Mouse (Mus musculus) kidney, embryonic 16.5 days (tissue): ENCODE data around the gene Fbxo34. TPM values are rescaled to one million over a fixed set of nuclear protein-coding genes. Genes with fewer than 3 reads are reported as not detected.
A peak's percentile ranks its signal among the peaks of the same experiment; 100 is the strongest.

Experiments used
- ATAC-seq: fragments of 200-750 bp; cut with Nextera tagmentation; 2 replicates; pipeline ENCODE4 v1.8.0; 2017; ENCODE audit warnings: moderate TSS enrichment; ENCODE audit not compliant: low FRiP score, low TSS enrichment
- H3K27ac ChIP-seq: fragments of 300-500 bp; sonication (generic); 2 replicates; pipeline ENCODE4 v1.5.1; 2014; ENCODE audit warnings: low read length
- H3K27me3 ChIP-seq: fragments of 300-500 bp; sonication (generic); 2 replicates; pipeline ENCODE4 v1.6.1; 2014; ENCODE audit warnings: low read length, control low read depth, mixed read lengths; ENCODE audit not compliant: insufficient read depth
- H3K36me3 ChIP-seq: fragments of 300-500 bp; sonication (generic); 2 replicates; pipeline ENCODE4 v1.6.1; 2014; ENCODE audit warnings: low read length, control low read depth, mixed read lengths; ENCODE audit not compliant: insufficient read depth
- H3K4me1 ChIP-seq: fragments of 300-500 bp; sonication (generic); 2 replicates; pipeline ENCODE4 v1.6.1; 2014; ENCODE audit warnings: low read length, control low read depth, mixed read lengths; ENCODE audit not compliant: insufficient read depth
- H3K4me2 ChIP-seq: fragments of 300-500 bp; sonication (generic); replicated peaks from 2 replicates; pipeline ENCODE4 v1.6.1; 2014; ENCODE audit warnings: low read depth, low read length
- H3K4me3 ChIP-seq: fragments of 300-500 bp; sonication (generic); 2 replicates; pipeline ENCODE4 v1.5.1; 2014; ENCODE audit warnings: mild to moderate bottlenecking, low read length
- H3K9ac ChIP-seq: fragments of 300-500 bp; sonication (generic); replicated peaks from 2 replicates; pipeline ENCODE4 v1.6.1; 2014; ENCODE audit warnings: low read length
- H3K9me3 ChIP-seq: fragments of 300-500 bp; sonication (generic); 2 replicates; pipeline ENCODE4 v1.6.1; 2016; ENCODE audit warnings: low read length, control low read depth
- WGBS: fragments of 180-500 bp; shearing (Covaris S2); extraction: QIAGEN DNeasy Blood & Tissue Kit; methylation state at CpG from one replicate; pipeline ENCODE4 v1.1.7; 2014; 5-methylcytosine and 5-hydroxymethylcytosine counted together
- polyA plus RNA-seq: library from polyadenylated mRNA; unstranded; fragments of >200 nt; fragmentation: Nextera tagmentation; extraction: Ambion mirVana; gene quantifications from 2 replicates; pipeline ENCODE4 v1.2.1, GENCODE M21; 2015

The Fbxo34 gene
- polyA plus RNA-seq, 1 experiment from 2014 or later = 24.1 TPM

DNA sequence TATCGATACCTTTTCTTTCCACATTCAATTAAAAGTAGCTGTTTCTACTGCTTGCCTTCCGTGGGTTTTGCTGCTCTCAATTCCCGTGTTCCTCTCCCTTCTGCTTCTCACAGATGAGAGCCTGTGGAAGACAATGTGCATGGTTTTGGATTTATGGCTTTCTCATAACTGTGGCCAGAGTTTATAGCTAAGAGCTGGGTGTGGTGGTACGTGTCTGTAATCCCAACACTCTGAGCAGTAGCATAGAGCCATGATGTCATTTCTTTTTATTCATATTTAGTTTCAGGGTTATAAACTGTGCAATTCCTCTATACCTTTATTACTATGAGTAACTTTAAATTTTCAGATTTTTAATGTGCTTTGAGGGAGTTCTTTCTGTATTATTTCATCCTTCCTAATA lies 60.0 kb downstream of the Fbxo34 start:
- Histone ChIP-seq H3K9me3 (no peaks in the 10 kb centered on the region), H3K9ac (no peak overlapping the region), H3K4me2 (no peak overlapping the region), H3K27me3 (no peaks in the 10 kb centered on the region), H3K4me1 (peaks cover 12% of the 10 kb centered on the region; the same call in 1 of the 2 replicates), H3K27ac (no peak overlapping the region), H3K36me3 (0 out of 2 replicates have a peak, but pooled peaks cover 4% of the 10 kb centered on the region), H3K4me3 (no peak overlapping the region)
- ATAC-seq = no peak
- WGBS = 79% methylated on average over 4 of the region's 4 CpGs

DNA sequence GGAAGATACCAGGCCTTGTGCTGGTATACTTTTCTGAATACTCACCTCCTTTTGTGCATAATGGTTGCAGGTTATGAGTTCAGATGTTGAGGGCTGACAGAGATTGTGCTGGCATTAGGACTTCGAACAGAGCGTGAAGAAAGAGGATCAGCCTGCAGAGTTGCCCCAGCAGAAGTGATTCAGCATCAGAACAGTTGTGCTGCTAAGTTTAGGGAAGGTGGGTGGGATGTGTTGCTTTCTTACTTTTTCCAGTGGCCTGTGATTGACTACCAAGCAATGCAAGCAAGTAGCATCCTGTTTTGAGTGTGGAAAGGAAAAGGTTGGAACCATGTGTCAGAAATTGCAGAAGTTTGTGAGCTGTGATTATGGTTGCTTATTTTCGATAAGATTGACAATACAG lies 63.4 kb downstream of the Fbxo34 start:
- H3K27ac ChIP-seq = no peak overlapping the region
- no peaks in the 10 kb centered on the region for H3K9me3 ChIP-seq
- no peaks in the 10 kb centered on the region for H3K36me3 ChIP-seq
- 76% methylated on average over 3 of the region's 3 CpGs for WGBS
- no peak for ATAC-seq
- no peak overlapping the region for H3K4me2 ChIP-seq
- no peaks in the 10 kb centered on the region for H3K27me3 ChIP-seq
- no peak overlapping the region for H3K9ac ChIP-seq
- peaks cover 16% of the 10 kb centered on the region; the same call in 1 of the 2 replicates for H3K4me1 ChIP-seq
- no peak overlapping the region for H3K4me3 ChIP-seq

DNA sequence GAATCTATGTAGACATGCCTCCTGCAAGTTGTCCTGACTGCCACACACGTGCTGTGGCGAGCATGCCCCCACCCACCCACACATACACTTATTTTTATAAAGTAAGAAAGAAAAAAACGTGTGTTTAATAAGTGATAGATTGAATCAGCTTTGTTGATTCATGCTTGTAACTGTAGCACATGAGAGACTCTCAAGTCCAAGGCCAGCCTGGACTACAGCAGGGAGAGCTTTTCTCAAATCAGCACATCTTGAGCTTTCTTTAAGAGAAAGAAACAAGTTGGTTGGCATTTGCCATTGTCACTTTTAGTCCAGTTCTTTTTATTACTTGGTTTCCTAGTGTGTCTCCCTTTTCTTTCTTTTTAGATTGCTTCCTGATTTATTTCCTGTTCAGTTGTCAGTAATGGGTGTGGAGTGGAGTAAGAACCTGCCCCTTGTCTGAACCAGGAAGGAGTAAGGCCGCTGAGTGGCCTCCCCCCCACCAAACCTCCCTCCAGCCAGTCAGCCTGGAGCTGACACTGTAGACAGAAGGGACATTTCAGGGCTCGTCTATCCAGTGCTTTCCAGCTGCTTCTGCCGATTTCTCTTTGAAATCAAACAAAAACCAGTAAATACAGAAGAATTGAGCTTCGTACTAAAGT lies 64.7 kb downstream of the Fbxo34 start:
- H3K4me3 ChIP-seq = no peak overlapping the region
- WGBS = 28% methylated on average over 7 of the region's 7 CpGs
- ATAC-seq = peak; percentile 87; the same call in 1 of the 2 replicates

DNA sequence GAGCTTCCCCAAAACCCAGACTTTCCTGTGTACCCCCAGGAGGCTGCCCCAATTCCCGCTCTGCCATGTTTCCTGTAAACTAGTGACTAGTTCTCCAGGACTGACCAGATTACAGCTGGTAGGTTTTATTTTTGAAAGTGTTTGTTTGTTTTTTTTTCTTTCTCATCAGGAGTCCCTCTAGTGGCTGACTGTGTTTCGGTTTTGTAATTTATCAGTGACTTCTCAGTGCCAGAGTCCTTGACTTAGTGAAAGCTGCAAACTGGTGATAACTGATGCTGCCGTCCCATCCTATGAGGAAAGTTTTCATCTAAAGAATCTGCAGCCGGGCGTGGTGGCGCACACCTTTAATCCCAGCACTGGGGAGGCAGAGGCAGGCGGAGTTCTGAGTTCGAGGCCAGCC lies 65.4 kb downstream of the Fbxo34 start:
- H3K9me3 ChIP-seq = no peaks in the 10 kb centered on the region
- no peaks in the 10 kb centered on the region for H3K27me3 ChIP-seq
- WGBS = 83% methylated on average over 8 of the region's 8 CpGs
- 0 out of 2 replicates have a peak overlapping the region, but pooled peaks have one; percentile 26 for H3K9ac ChIP-seq
- H3K36me3 ChIP-seq = no peaks in the 10 kb centered on the region
- no peak for ATAC-seq
- H3K27ac ChIP-seq = peak overlapping the region; percentile 76
- H3K4me1 ChIP-seq = peaks cover 16% of the 10 kb centered on the region; the same call in 1 of the 2 replicates
- peak overlapping the region; percentile 34 for H3K4me2 ChIP-seq
- H3K4me3 ChIP-seq = no peak overlapping the region

More for the DNA sequence above, 64.7 kb downstream of the Fbxo34 start:
- Histone ChIP-seq H3K4me2 (peak overlapping the region; percentile 34), H3K27me3 (no peaks in the 10 kb centered on the region), H3K36me3 (no peaks in the 10 kb centered on the region), H3K4me1 (peaks cover 16% of the 10 kb centered on the region; the same call in 1 of the 2 replicates), H3K27ac (peak overlapping the region; percentile 76), H3K9ac (0 out of 2 replicates have a peak overlapping the region, but pooled peaks have one; percentile 26), H3K9me3 (no peaks in the 10 kb centered on the region)

DNA sequence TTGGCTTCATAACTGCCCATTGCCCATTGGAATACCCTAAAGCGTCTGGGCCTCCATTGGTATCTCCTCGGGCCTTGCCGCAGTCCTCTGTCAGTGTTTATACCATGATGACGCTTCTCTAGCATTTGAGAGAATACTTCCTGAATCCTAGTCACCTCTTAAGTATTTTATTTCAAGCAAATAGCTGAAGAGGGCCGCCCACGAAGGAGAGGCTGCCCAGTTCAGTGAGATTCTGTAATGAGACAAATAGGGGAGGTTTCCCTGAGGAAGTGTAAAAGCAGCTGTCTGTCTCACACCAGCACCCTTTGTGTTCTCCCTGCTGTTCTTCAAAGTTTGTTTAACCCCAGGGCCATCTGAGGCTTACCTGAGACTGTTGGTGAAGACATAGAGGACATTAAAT lies 66.5 kb downstream of the Fbxo34 start:
- no peaks in the 10 kb centered on the region for H3K36me3 ChIP-seq
- no peaks in the 10 kb centered on the region for H3K9me3 ChIP-seq
- no peak overlapping the region for H3K9ac ChIP-seq
- H3K4me2 ChIP-seq = no peak overlapping the region
- ATAC-seq = no peak
- no peak overlapping the region for H3K4me3 ChIP-seq
- WGBS = 54% methylated on average over 6 of the region's 6 CpGs
- no peak overlapping the region for H3K27ac ChIP-seq
- H3K4me1 ChIP-seq = peaks cover 14% of the 10 kb centered on the region; the same call in 1 of the 2 replicates
- no peaks in the 10 kb centered on the region for H3K27me3 ChIP-seq

DNA sequence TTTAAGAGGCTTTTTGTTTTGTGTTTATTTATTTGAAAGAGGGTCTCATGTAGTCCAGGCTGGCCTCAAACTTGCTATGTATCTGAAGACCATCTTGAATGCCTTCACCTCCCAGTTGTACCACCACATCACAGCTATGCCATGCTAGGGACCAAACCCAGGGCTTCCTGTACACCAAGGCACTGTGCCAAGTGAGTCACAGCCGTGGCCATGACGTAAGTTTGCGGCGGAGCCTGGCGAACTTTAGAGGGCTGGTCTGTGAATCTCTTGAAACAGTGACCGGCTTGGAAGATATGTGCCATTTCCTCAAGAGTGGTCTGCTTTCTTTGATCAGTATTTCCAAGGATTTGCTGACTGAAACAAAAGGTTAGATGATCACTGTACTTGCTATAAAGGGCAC lies 68.4 kb downstream of the Fbxo34 start:
- H3K4me1 ChIP-seq = peaks cover 11% of the 10 kb centered on the region; the same call in 1 of the 2 replicates
- 86% methylated on average over 6 of the region's 6 CpGs for WGBS

DNA sequence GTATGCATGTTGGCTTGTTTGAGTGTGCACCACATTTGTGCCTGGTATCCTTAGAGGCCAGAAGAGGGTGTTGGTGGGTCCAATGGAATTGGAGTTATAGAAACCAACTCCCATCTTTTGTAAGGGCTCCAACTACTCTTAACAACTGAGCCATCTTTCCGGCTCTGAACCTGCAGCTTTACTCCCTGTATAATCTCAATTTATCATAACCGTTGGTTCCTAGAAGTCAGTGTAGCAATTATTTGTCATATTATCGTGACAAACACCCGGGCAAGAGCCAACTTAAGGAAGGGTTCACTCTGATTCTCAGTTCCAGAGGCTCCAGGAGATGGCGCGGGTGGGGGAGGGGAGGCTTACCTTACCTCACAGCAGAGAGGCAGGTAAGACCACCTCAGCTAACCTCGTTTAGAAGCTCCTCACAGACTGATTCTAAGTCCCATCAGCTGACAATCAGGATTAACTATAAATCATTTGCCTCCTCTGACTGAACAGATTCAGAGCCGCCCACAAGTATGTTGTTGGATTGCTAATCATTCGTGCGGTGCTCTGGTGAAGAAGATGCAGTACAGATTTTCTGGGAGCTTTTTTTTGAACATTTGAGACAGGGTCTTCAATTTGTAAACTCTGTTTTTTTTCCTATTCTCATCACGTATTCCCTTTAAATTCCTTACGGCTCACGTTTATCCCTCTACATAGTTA lies 70.7 kb downstream of the Fbxo34 start:
- 83% methylated on average over 13 of the region's 13 CpGs for WGBS
- H3K9me3 ChIP-seq = no peaks in the 10 kb centered on the region
- no peak overlapping the region for H3K4me2 ChIP-seq
- no peaks in the 10 kb centered on the region for H3K4me1 ChIP-seq
- no peak for ATAC-seq
- H3K36me3 ChIP-seq = no peaks in the 10 kb centered on the region
- H3K4me3 ChIP-seq = no peak overlapping the region
- no peak overlapping the region for H3K27ac ChIP-seq
- no peaks in the 10 kb centered on the region for H3K27me3 ChIP-seq
- H3K9ac ChIP-seq = no peak overlapping the region

More for the DNA sequence above, 68.4 kb downstream of the Fbxo34 start:
- H3K27ac ChIP-seq = no peak overlapping the region
- no peaks in the 10 kb centered on the region for H3K9me3 ChIP-seq
- H3K36me3 ChIP-seq = no peaks in the 10 kb centered on the region
- ATAC-seq = no peak
- H3K27me3 ChIP-seq = no peaks in the 10 kb centered on the region
- no peak overlapping the region for H3K9ac ChIP-seq
- H3K4me2 ChIP-seq = no peak overlapping the region
- no peak overlapping the region for H3K4me3 ChIP-seq

DNA sequence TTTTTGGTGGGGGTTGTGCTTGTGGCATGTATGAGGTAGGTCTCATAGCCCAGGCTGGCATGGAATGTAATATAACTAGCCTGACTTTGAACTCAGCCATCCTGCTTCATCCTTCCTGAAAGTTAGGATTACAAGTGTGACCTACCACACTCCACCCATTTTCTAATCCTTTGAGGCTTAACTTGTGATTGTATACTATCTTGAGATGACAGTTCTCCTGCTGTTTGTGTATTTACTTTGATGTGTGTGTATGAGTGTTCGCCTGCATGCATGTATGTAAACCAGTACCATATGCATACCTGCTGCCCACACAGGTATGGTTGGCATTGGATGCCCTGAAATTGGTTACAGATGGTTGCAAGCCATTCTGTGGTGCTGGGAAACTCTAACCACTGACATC lies 71.4 kb downstream of the Fbxo34 start:
- no peak overlapping the region for H3K4me3 ChIP-seq
- H3K9ac ChIP-seq = no peak overlapping the region

DNA sequence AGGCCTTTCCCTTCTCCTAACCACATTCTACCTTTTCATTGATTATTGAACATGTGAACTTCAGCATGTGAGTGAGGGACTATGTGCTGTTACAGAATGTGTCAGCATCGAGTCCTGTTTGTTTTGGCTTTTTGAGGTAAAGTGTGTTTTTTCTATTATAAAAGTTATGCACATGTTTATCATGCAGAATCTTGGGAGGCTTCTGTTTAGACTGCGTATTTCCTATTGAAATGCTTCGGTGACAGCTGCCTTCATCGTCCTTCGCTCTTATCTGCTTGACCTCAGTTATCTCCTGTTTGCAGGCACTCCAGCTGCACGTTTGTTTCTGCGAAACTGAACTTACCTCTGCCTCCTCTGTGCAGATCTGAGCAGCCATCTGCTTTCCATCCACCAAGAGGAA lies 72.1 kb downstream of the Fbxo34 start:
- Histone ChIP-seq H3K9ac (no peak overlapping the region), H3K27me3 (no peaks in the 10 kb centered on the region), H3K4me1 (no peaks in the 10 kb centered on the region), H3K4me2 (no peak overlapping the region), H3K4me3 (no peak overlapping the region), H3K9me3 (no peaks in the 10 kb centered on the region), H3K27ac (no peak overlapping the region), H3K36me3 (no peaks in the 10 kb centered on the region)
- WGBS = 85% methylated on average over 7 of the region's 7 CpGs
- no peak for ATAC-seq

More for the DNA sequence above, 71.4 kb downstream of the Fbxo34 start:
- H3K27ac ChIP-seq = no peak overlapping the region
- WGBS = 91% methylated on average over 1 of the region's 1 CpGs
- no peak for ATAC-seq
- H3K36me3 ChIP-seq = no peaks in the 10 kb centered on the region
- H3K4me2 ChIP-seq = no peak overlapping the region
- no peaks in the 10 kb centered on the region for H3K27me3 ChIP-seq
- H3K9me3 ChIP-seq = no peaks in the 10 kb centered on the region
- no peaks in the 10 kb centered on the region for H3K4me1 ChIP-seq

DNA sequence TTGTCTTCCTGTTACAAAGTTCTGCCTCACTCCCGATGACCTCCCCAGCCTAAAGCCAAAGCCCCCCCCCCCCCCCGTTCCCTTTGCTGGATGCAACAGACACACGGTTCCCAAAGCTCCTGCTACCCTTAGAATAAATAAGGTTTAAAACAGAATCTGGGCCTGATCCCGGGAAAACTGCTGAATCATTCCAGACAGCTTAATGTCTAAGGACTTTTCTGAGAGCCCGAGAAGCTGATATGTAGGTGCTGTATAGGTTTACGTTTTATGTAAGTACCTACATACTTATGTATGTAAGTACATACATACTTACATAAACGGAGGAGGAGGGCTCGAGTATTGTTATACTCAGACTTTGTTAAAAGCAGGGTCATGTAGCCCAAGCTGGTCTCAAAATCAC lies 75.2 kb downstream of the Fbxo34 start:
- no peaks in the 10 kb centered on the region for H3K27me3 ChIP-seq
- ATAC-seq = no peak
- WGBS = 72% methylated on average over 8 of the region's 8 CpGs
- H3K27ac ChIP-seq = no peak overlapping the region
- no peak overlapping the region for H3K4me3 ChIP-seq
- H3K4me2 ChIP-seq = no peak overlapping the region
- no peak overlapping the region for H3K9ac ChIP-seq
- H3K36me3 ChIP-seq = no peaks in the 10 kb centered on the region
- no peaks in the 10 kb centered on the region for H3K4me1 ChIP-seq
- no peaks in the 10 kb centered on the region for H3K9me3 ChIP-seq
